Mouse (Mus musculus) granulocyte monocyte progenitor cell, adult 5-6 weeks (primary cell): ENCODE results near the gene Glt1d1. TPM values are rescaled to one million over a fixed set of nuclear protein-coding genes. Genes with fewer than 3 reads are reported as not detected.
"Not testable (repeated sequence)": the region's sequence is repeated elsewhere in the genome, so short reads cannot be mapped to it uniquely, and the experiment has no call there.

Experiments used
- ATAC-seq: replicated peaks from 2 replicates; pipeline ENCODE4 v1.8.0; 2016; ENCODE audit warnings: mild to moderate bottlenecking, moderate TSS enrichment, inconsistent platforms; ENCODE audit not compliant: poor library complexity, severe bottlenecking
- total RNA-seq, 2 experiments: library from RNA; stranded (forward) in 1 of 2; stranded (reverse) in 1 of 2; fragments of 200-712, 200-1000 nt in 1 of 2; fragments of >200 nt in 1 of 2; fragmentation: Nextera tagmentation in 1 of 2; gene quantifications; 2 replicates each; pipeline ENCODE4 v1.2.3; 2014 to 2017

Glt1d1 gene
- total RNA-seq, 2 experiments from 2014 or later, result 7.5 to 7.6 TPM

- no peak for ATAC-seq
Observed at GRCm38 (mm10) chr5:127691085-127691484, 59.0 kb downstream of the Glt1d1 start.

- no peak for ATAC-seq
Observed at GRCm38 (mm10) chr5:127691581-127691980, 59.5 kb downstream of the Glt1d1 start.

GRCm38 (mm10) chr5:127695898-127696297, 63.8 kb downstream of the Glt1d1 start:
- ATAC-seq, result no peak

GRCm38 (mm10) chr5:127696602-127697001, 64.5 kb downstream of the Glt1d1 start:
- no peak for ATAC-seq

- no peak for ATAC-seq
Observed at GRCm38 (mm10) chr5:127698525-127698924, 66.5 kb downstream of the Glt1d1 start.

- no peak for ATAC-seq
Observed at GRCm38 (mm10) chr5:127699679-127700078, 67.6 kb downstream of the Glt1d1 start.

GRCm38 (mm10) chr5:127700156-127700555, 68.1 kb downstream of the Glt1d1 start:
- ATAC-seq, result no peak

GRCm38 (mm10) chr5:127703609-127704180, 71.6 kb downstream of the Glt1d1 start:
- ATAC-seq, result no peak

- ATAC-seq, result no peak
Observed at GRCm38 (mm10) chr5:127705225-127705624, 73.2 kb downstream of the Glt1d1 start.

GRCm38 (mm10) chr5:127705976-127706375, 73.9 kb downstream of the Glt1d1 start:
- no peak for ATAC-seq

- no peak for ATAC-seq
Observed at GRCm38 (mm10) chr5:127708143-127708542, 76.1 kb downstream of the Glt1d1 start.

- ATAC-seq, result no peak
Observed at GRCm38 (mm10) chr5:127714783-127715704, 83.0 kb downstream of the Glt1d1 start.

- peak; percentile 97 for ATAC-seq
Observed at GRCm38 (mm10) chr5:127720591-127721379, 88.7 kb downstream of the Glt1d1 start.

GRCm38 (mm10) chr5:127722171-127722570, 90.1 kb downstream of the Glt1d1 start:
- ATAC-seq, result not testable (repeated sequence)

- ATAC-seq, result no peak
Observed at GRCm38 (mm10) chr5:127730351-127730750, 98.3 kb downstream of the Glt1d1 start.

- no peak for ATAC-seq
Observed at GRCm38 (mm10) chr5:127741331-127741730, 109.3 kb downstream of the Glt1d1 start.

- ATAC-seq, result not testable (repeated sequence)
Observed at GRCm38 (mm10) chr5:127749540-127749939, 117.5 kb downstream of the Glt1d1 start.

- ATAC-seq, result no peak
Observed at GRCm38 (mm10) chr5:127751262-127751975, 119.4 kb downstream of the Glt1d1 start.

GRCm38 (mm10) chr5:127755594-127755993, 123.5 kb downstream of the Glt1d1 start:
- no peak for ATAC-seq

- ATAC-seq, result no peak
Observed at GRCm38 (mm10) chr5:127756011-127756410, 123.9 kb downstream of the Glt1d1 start.
